Mouse (Mus musculus) olfactory bulb, adult 2 months (tissue): ENCODE results near the gene Ppp1r18.

Source experiments
- CTCF ChIP-seq: fragments of 200-500 bp; IDR thresholded peaks from 2 replicates; pipeline ENCODE4 v1.5.1; 2012; ENCODE audit warnings: low read depth, mild to moderate bottlenecking, low read length, moderate library complexity; ENCODE audit not compliant: insufficient read depth
- POLR2A ChIP-seq: fragments of 200-500 bp; IDR thresholded peaks from 2 replicates; pipeline ENCODE4 v1.6.1; 2012; ENCODE audit warnings: mild to moderate bottlenecking, low read depth, low read length, moderate library complexity; ENCODE audit not compliant: insufficient read depth

- TF ChIP-seq CTCF (no peak), POLR2A (no peak)
These were observed 500 bp upstream of the Ppp1r18 start for GRCm38 (mm10) chr17:35864832-35865353.
